Mouse (Mus musculus): ENCODE measurements around the gene Tial1.

Tial1 gene

GRCm38 (mm10) chr7:128461285-128462215 is at the start of gene Tial1:
TSS of gene Tial1 (minus strand) at chr7:128461717.
- DNase-seq (ENCODE audit: low read depth) = peak; percentile 95

DNA sequence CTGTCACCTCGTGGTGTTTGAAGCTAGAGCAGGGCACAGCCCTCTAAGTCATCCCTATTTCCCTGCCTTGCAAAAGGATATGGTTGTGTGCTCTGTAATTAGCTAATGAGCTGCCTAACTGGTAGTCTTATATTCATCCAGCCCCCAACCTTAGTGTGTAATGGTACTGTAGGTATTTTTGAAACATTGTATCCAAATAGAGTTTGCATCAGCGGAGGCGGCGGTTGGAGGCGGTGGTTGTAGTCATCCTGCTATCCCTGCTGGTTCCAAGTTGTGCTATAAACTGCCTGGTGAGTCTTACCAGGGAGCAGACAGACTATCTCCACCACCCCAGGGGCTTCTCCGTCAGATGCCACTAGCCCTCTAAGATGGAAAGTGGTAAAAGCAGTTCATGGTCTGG is 42.6 kb upstream of the Tial1 start:
- DNase-seq (ENCODE audit: low read depth) = no peak

- DNase-seq (ENCODE audit: low read depth) = no peak
Measured at GRCm38 (mm10) chr7:128499801-128500200, 38.3 kb upstream of the Tial1 start.

DNA sequence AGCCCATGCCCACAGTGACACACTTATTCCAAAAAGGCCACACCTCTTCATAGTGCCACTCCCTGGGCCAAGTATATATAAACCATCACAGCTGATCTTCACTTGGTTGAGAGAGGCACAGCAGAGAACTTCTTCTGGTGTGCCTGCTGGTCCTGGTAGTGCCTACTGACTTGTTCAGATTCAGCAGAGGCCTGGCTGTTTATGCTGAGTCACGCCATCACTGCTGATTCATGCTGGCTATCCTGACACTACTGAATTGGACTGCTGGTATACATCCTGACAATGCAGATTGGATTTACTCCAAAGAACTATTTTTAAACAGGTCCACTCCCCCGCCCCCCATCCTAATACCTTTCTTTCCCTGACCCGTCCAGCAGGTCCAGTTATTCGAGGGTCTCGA is 33.0 kb upstream of the Tial1 start:
- no peak for DNase-seq (ENCODE audit: low read depth)

DNA sequence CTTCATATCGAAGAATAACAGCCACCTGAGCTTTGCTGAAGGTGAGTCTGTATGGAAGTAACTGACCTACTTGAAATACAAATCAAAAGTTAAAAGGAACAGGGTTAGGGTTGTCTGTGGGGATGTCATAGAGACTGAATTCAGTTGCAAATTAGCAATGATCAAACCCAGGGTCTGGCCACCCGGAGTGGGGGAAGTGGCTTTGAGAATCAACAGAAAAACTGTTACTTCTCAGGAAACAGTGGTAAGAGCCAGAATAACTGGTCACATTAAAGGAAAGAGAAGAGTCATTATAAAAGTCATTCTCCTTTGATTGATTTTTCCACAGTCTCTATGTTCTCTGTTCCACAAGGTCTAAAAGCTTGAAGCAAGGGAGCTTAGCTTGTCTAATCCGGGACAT is 27.5 kb upstream of the Tial1 start:
- DNase-seq (ENCODE audit: low read depth) = no peak

DNA sequence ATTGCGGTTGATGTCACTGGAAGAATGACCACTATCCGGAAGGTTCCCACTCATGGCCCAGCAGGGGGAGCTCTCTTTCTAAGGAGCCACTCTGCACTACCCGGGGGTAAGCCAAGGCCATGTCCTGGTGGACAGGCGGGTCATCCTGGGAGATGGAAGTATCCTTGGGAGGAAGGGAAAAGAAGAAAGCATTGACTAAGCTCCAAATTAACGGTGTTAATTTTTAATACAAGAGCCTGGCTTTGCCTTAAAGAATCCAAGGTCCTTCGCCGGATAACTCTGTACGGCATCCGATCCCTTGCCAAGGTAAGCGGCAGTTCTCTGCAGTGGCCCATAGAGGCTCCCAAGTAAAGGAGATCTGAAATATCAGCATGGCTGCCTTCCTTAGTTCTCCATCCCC is 12.8 kb upstream of the Tial1 start:
- no peak for DNase-seq (ENCODE audit: low read depth)

- DNase-seq (ENCODE audit: low read depth) = no peak
Measured at GRCm38 (mm10) chr7:128462406-128462805, 889 bp upstream of the Tial1 start.

- no peak for DNase-seq (ENCODE audit: low read depth)
Measured at GRCm38 (mm10) chr7:128460865-128461228, 670 bp downstream of the Tial1 start.

DNA sequence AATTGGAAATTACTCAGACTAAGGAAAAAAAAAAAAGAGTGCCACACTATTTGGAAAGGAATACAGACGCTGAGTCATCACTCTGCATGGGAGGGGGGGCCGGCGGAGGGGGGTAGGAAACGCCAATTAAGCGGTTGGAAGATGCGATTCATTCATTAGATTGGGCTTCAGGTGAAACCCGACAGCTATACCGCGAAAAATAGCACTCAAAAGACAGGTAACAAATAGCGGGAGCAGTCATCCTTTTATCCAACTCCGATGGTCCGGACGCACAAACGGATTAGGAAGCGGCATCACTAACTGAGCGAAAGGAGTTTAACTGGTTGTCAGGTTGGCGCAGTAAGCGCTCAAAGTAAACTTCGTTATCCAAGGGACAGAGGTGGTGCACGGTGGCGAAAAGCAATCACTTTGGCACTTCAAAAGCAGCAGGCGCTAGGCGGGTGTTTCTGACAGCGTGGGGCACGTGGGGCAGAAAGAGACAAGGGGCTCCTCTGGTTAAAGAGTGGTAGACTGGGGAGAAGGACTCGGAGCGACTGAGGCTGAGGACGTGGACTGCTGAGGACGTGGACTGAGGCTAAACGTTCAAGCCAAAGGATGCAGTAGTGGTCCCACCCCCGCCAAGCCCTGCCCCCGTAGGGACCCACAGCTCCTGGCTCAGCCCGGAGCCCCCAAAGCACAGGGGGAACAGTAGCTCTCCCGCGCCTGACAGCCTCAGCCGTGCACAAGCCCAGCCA is 1.2 kb downstream of the Tial1 start:
- peak; percentile 38 for DNase-seq (ENCODE audit: low read depth)

GRCm38 (mm10) chr7:128459791-128460130 is 1.8 kb downstream of the Tial1 start:
- DNase-seq (ENCODE audit: low read depth) = no peak

GRCm38 (mm10) chr7:128458011-128458410 is 3.5 kb downstream of the Tial1 start:
- no peak for DNase-seq (ENCODE audit: low read depth)

DNA sequence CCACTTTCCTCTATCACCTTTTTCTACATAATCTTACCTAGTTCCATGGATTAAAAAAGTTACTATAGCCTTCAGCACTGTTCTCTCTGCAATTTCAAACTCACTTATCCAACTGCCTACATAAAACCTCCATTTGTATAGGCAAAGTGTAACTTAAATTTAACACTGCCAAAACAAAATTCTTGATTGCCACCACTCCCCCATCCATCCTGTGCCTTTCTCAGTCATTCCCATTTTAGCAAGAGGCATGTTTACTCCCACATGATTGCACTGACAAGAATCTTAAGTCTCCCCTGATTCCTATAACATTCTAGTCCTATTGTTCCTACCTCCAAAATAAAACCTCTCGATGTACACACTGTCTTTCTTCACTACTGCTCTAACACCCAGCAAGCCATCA is 8.8 kb downstream of the Tial1 start:
- no peak for DNase-seq (ENCODE audit: low read depth)

DNA sequence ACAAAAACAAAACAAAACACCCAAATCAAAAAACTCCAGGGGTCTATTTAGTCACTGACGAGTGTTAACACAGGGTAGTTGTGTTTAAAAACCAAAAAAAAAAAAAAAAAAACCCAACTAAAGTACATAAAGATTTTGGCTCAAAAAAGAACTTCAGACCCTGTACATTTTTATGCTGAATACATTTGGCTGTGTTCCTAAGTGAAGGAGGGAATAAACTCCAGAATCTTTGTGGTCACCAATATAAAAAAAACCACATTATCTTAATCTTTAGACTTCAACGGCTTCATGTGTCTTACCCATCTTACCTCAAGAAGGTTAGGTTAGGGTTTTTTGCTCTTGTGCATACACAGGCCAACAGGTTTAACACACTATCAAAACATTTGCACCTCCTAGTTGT is 20.9 kb downstream of the Tial1 start:
- no peak for DNase-seq (ENCODE audit: low read depth)

DNA sequence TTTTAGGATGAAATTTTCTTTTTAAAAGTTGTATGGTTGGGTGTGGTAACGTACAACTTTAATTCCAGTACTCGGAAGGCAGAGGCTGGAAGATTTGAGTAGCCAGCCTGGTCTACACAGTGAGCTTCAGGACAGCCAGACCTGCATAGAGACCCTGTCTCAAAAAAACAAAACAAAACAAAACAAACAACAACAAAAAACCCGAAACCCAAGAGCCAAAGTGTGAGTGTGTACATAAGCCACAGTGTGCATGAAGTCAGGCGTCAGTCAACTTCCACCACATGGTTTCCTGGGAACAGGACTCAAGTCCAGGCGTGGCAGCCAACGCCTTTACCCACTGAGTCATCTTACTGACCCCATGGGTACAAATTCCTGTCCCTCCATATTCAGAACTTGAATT is 22.3 kb downstream of the Tial1 start:
- no peak for DNase-seq (ENCODE audit: low read depth)

DNA sequence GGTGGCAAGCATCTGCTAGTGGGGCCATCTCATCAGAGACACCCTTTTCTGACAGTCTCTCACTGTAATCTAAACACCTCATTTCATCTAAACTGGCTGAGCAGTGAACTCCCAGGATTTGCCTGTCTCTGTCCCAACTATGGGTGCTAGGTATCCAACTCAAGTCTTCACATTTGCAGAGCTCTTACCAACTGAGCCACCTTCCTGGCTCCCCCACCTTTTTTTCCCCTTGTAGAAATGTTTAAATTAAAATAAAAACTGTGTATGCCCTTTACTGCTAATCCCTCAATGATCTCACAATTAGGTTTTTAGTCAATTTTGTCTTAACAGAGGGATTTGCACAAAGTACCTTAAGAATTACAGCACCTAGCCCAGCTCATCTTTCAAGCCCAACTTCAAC is 23.4 kb downstream of the Tial1 start:
- DNase-seq (ENCODE audit: low read depth) = no peak

DNA sequence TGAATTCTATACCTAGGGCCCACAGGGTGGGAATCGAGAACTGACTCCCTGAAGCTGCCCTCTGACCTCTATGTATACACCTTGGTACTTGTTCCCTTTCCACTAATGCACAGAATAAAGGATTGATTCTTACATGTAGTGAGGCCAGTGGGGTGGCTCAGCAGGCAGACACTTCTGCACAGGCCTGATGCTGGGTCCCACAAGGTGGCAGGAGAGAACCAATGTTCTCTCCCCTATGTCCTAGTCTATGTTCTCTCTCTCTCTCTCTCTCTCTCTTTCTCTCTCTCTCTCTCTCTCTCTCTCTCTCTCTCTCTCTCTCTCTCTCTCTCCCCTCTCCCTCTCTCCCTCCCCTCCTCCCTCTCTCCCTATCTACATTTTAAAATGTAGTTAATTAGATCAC is 28.3 kb downstream of the Tial1 start:
- DNase-seq (ENCODE audit: low read depth) = no peak

GRCm38 (mm10) chr7:128432574-128432973 is 28.9 kb downstream of the Tial1 start:
- DNase-seq (ENCODE audit: low read depth) = no peak

DNA sequence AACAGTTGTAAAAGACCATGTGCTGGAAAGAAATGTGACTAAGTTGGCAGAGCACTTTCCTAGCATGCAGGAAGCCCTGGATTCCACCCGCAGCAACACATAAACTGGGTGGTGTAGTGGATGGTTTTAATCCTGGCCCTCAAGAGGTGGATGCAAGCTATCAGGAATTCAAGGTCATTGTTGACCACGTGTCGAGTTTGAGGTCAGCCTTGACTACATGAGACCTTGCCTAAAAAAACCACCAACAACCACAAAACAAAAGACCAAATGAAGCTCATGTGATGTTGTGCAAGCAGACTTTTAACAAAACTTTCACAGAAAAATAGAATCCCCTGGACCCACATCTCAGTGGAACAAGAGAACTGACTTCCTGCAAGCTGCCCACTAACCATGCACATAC is 39.0 kb downstream of the Tial1 start:
- DNase-seq (ENCODE audit: low read depth) = no peak

- no peak for DNase-seq (ENCODE audit: low read depth)
Measured at GRCm38 (mm10) chr7:128421701-128422100, 39.8 kb downstream of the Tial1 start.

- no peak for DNase-seq (ENCODE audit: low read depth)
Measured at GRCm38 (mm10) chr7:128419690-128420089, 41.8 kb downstream of the Tial1 start.

DNA sequence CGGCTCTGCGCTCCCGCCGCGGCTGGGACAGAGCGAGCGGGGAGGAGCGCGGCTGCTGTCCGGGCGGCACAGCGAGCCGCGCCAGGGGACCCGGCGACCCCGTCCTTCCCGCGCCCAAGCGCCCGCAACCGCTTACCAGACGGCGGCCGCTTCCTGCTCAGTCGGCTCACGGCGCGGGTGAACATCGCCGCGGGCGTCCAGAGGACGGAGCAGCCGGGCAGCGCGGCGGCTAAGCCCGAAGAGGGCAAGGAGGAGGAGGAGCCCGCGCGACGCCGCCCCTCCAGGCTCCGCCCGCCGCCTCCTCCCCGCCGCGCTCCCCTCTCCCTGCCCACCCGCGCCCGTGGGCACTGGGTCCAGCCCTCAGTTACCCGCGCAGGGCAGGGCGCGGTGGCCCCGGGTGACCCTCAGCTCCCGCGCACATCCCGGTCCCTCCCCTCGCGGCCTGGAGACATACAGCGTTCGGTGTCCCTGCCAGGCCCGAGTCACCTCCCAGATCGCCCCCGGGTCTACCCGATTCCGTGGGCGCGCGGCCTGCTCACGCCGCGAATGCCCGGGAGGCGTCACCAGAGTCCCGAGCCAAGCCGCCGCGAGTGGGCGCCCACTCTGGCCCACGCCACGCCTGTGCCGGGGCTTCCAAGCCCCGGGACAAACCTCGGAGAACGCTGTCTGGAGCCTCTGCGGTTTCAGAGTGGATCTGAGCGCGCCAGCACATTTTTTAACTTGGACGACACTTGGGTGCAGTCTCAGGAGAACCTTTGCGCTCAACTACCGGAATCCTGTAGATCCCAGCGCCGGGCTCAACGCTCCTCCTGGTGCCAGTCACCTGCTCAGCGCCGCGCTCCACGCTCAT is 43.4 kb downstream of the Tial1 start, which contains the start of gene Rgs10:
TSS of gene Rgs10 (minus strand) at position 829 of the 850 bp plus-strand sequence.
- DNase-seq (ENCODE audit: low read depth) = no peak

DNA sequence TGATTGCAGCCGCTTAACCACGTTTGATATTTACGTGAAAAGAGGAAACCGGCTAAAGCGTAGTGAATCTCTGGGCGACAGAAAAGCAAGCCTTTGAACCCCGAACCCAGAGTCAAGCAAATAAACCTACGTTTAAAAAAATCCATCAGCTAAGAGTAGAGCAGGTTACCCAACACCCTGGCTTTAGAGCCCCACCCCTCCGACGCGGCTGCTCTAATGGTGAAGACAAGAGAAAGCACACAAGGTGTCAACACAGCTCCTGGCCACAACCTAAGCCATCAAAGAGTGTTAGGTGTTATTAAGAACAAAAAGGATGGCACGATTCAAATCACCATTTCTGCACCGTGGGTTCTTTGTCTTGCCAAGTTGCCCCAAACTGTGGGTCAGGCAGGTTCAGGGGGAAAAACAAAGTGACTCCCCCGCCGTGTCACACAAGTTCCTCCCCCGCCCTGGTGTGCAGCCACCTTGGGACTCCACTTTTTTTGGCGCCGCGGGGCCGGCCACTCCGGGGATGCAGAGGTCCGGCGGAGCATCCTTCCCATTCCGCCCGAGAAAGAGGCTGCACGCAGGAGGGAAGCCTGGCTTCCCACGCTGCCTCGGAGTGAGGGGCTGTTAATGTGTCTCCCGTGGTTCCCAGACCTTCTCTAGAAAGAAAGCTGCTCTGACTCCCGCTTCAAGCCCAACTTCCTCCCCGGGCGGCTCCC is 44.1 kb downstream of the Tial1 start:
- DNase-seq (ENCODE audit: low read depth) = no peak
